Mouse (Mus musculus): Measurements from ENCODE around the gene Man1a2. TPM values are rescaled to one million over a fixed set of nuclear protein-coding genes. Genes with fewer than 3 reads are reported as not detected.

The Man1a2 gene
- polyA plus RNA-seq, 1 experiment: 6.0 TPM

- peaks cover 16% of the 10 kb centered on the region for H3K36me3 ChIP-seq (ENCODE audit: control insufficient read depth)
- TF ChIP-seq GATA1 (IDR thresholded peaks at IDR 0.05; ENCODE audit: low read length): no peak
- no peaks in the 10 kb centered on the region for H3K9me3 ChIP-seq (ENCODE audit: control insufficient read depth, low read length)
- peaks cover 8% of the 10 kb centered on the region for H3K4me1 ChIP-seq (ENCODE audit: control insufficient read depth)
- H3K4me3 ChIP-seq (replicated peaks): no peak overlapping the region
- H3K27me3 ChIP-seq (ENCODE audit: control insufficient read depth): no peaks in the 10 kb centered on the region
Observed at GRCm38 (mm10) chr3:100558211-100558708, 127.0 kb downstream of the Man1a2 start.

DNA sequence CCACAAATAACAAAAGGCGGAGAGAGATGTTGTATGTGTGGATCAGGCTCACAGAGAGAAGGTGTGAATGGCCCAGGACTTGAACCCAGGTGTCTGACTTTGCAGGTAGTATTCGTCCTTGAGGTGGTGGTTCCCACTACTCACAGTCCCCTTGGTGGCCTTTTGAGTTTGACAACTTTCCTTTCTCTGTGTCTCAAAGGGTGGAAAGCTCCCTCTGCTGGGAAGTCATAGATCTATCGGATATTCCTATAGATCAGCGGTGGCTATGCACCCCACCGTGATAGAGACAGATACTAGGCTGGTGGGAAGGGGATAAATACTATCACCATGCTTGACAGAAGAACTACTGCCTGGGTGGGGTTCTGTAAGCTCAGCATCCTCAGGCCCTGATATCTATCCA is 130.5 kb downstream of the Man1a2 start:
- Histone ChIP-seq H3K27me3 (ENCODE audit: control insufficient read depth) (no peaks in the 10 kb centered on the region; the same call in 1 of the 2 replicates), H3K9me3 (ENCODE audit: control insufficient read depth, low read length) (peaks cover 16% of the 10 kb centered on the region), H3K4me3 (replicated peaks) (no peak overlapping the region), H3K4me1 (ENCODE audit: control insufficient read depth) (peaks cover 18% of the 10 kb centered on the region), H3K36me3 (ENCODE audit: control insufficient read depth) (peaks cover 8% of the 10 kb centered on the region)
- no peak for TF ChIP-seq GATA1 (IDR thresholded peaks at IDR 0.05; ENCODE audit: low read length)
- no peak for TF ChIP-seq TAL1 (IDR thresholded peaks at IDR 0.05; ENCODE audit: low read length)

GRCm38 (mm10) chr3:100552171-100552570 is 133.1 kb downstream of the Man1a2 start:
- H3K27me3 ChIP-seq (ENCODE audit: control insufficient read depth): no peaks in the 10 kb centered on the region; the same call in 1 of the 2 replicates
- peaks cover 16% of the 10 kb centered on the region for H3K9me3 ChIP-seq (ENCODE audit: control insufficient read depth, low read length)
- TF ChIP-seq GATA1 (IDR thresholded peaks at IDR 0.05; ENCODE audit: low read length) (no peak), TAL1 (IDR thresholded peaks at IDR 0.05; ENCODE audit: low read length) (no peak)
- peaks cover 44% of the 10 kb centered on the region for H3K4me1 ChIP-seq (ENCODE audit: control insufficient read depth)
- no peak overlapping the region for H3K4me3 ChIP-seq (replicated peaks)
- peaks cover 8% of the 10 kb centered on the region for H3K36me3 ChIP-seq (ENCODE audit: control insufficient read depth)

DNA sequence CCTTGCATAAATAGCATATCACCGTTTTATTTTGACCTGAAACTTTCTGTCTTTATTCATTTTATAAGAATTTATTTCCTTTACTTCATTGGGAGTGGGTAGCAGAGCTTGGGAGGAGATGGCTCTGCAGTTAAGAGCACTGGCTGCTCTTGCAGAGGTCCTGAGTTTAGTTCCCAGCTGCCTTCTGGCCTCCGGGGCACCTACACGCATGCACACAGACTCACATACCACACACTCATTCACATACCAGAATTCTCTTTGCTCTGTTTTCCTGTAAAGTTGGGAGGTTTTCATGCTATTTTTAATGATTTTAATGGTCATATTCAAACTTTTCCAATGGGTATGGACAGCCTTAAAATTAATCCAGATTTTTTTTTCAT is 137.4 kb downstream of the Man1a2 start:
- Histone ChIP-seq H3K4me3 (replicated peaks) (peak overlapping the region; percentile 50), H3K4me1 (ENCODE audit: control insufficient read depth) (peaks cover 46% of the 10 kb centered on the region), H3K27me3 (ENCODE audit: control insufficient read depth) (peaks cover 10% of the 10 kb centered on the region), H3K9me3 (ENCODE audit: control insufficient read depth, low read length) (peaks cover 16% of the 10 kb centered on the region), H3K36me3 (ENCODE audit: control insufficient read depth) (peaks cover 8% of the 10 kb centered on the region)
- no peak for TF ChIP-seq GATA1 (IDR thresholded peaks at IDR 0.05; ENCODE audit: low read length)
- TF ChIP-seq TAL1 (IDR thresholded peaks at IDR 0.05; ENCODE audit: low read length): no peak

DNA sequence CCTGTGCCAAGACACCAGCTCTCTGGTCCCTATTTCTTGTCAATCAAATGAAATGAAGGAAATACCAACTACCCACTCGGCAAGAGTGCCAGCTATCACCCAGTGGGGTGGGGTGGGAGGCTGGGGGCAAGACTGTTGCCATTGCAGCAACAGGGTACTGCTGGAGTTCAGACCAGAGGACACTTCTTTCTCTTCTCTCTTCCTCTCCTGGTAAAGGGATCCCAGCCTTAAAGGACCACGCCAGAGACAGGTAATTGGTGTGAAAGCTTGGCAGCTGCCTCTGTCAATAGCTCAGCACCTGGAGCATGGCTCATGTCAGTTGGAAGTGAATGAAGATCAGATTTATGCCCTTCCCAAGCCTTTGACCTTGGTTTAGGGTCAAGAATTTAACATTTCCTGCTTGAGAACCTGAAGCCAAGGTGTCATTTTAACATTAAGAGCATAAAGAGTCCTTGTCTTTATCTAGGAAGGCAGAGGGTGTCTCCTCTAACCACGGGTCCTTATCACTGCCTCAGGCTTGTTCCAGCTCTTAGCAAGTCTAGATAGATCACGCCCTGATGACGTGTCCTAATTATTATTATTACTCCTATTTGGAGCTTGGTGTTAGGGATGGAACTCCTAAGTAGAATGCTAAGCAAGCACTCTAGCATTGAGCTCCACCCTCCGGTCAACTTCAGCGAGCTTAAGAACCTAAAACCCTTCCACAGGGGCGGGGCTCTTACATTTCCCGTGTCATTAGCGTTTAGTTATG is 138.0 kb downstream of the Man1a2 start:
- Histone ChIP-seq H3K4me3 (replicated peaks) (peak overlapping the region; percentile 50), H3K4me1 (ENCODE audit: control insufficient read depth) (peaks cover 46% of the 10 kb centered on the region)

DNA sequence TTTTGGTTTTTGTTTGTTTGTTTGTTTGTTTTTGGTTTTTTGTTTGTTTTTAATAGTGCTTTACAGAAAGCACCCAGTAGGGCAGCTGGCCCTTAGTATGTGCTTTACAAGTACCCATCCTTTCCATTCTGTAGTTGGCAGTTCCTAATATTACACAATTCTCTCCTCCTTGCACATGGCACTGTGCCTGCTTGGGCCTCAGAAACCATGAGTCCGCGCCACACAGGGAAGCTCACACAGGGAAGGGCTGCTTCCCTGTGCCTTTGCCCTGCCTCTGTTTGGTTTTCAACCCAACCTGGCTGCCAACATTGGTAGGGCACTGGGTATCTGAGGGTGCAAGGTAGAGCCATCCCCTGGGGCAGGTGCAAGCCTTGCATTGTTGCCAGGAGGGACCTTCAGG is 148.6 kb downstream of the Man1a2 start:
- Histone ChIP-seq H3K9me3 (ENCODE audit: control insufficient read depth, low read length) (no peaks in the 10 kb centered on the region), H3K27me3 (ENCODE audit: control insufficient read depth) (peaks cover 30% of the 10 kb centered on the region), H3K4me3 (replicated peaks) (no peak overlapping the region), H3K4me1 (ENCODE audit: control insufficient read depth) (peaks cover 26% of the 10 kb centered on the region), H3K36me3 (ENCODE audit: control insufficient read depth) (no peaks in the 10 kb centered on the region)
- TF ChIP-seq TAL1 (IDR thresholded peaks at IDR 0.05; ENCODE audit: low read length): no peak
- no peak for TF ChIP-seq GATA1 (IDR thresholded peaks at IDR 0.05; ENCODE audit: low read length)

More for the DNA sequence above, 138.0 kb downstream of the Man1a2 start:
- Histone ChIP-seq H3K36me3 (ENCODE audit: control insufficient read depth) (peaks cover 8% of the 10 kb centered on the region), H3K27me3 (ENCODE audit: control insufficient read depth) (peaks cover 13% of the 10 kb centered on the region), H3K9me3 (ENCODE audit: control insufficient read depth, low read length) (peaks cover 16% of the 10 kb centered on the region)
- peak; percentile 95 for TF ChIP-seq GATA1 (IDR thresholded peaks at IDR 0.05; ENCODE audit: low read length)
- peak; percentile 90 for TF ChIP-seq TAL1 (IDR thresholded peaks at IDR 0.05; ENCODE audit: low read length)

- Histone ChIP-seq H3K9me3 (ENCODE audit: control insufficient read depth, low read length) (no peaks in the 10 kb centered on the region), H3K27me3 (ENCODE audit: control insufficient read depth) (peaks cover 30% of the 10 kb centered on the region), H3K4me3 (replicated peaks) (no peak overlapping the region), H3K4me1 (ENCODE audit: control insufficient read depth) (peaks cover 26% of the 10 kb centered on the region), H3K36me3 (ENCODE audit: control insufficient read depth) (no peaks in the 10 kb centered on the region)
- TF ChIP-seq TAL1 (IDR thresholded peaks at IDR 0.05; ENCODE audit: low read length) (no peak), GATA1 (IDR thresholded peaks at IDR 0.05; ENCODE audit: low read length) (no peak)
Observed at GRCm38 (mm10) chr3:100535902-100536301, 149.4 kb downstream of the Man1a2 start.

DNA sequence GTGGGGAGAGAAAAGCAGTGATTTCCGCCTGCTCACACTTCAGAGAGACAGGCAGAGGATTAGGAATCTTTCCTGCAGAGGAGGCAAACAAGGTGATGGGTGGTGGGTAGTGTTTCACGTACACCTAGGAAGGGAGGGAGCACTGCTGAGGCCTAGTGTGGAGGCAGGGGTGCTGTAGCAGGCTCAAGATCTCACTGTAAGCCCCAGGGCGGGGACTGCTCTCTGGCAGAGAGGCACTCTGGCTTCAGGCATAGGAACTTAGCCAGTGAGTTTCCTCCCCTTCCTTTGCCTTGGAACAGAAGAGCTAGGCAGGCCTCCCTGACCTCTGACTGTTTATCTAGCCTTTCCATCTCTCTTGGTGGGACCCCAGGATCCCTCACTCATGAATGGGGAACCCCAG is 150.0 kb downstream of the Man1a2 start:
- TF ChIP-seq TAL1 (IDR thresholded peaks at IDR 0.05; ENCODE audit: low read length) (no peak), GATA1 (IDR thresholded peaks at IDR 0.05; ENCODE audit: low read length) (no peak)
- H3K4me3 ChIP-seq (replicated peaks): no peak overlapping the region
- no peaks in the 10 kb centered on the region for H3K36me3 ChIP-seq (ENCODE audit: control insufficient read depth)
- peaks cover 32% of the 10 kb centered on the region for H3K27me3 ChIP-seq (ENCODE audit: control insufficient read depth)
- H3K4me1 ChIP-seq (ENCODE audit: control insufficient read depth): peaks cover 26% of the 10 kb centered on the region
- H3K9me3 ChIP-seq (ENCODE audit: control insufficient read depth, low read length): no peaks in the 10 kb centered on the region

DNA sequence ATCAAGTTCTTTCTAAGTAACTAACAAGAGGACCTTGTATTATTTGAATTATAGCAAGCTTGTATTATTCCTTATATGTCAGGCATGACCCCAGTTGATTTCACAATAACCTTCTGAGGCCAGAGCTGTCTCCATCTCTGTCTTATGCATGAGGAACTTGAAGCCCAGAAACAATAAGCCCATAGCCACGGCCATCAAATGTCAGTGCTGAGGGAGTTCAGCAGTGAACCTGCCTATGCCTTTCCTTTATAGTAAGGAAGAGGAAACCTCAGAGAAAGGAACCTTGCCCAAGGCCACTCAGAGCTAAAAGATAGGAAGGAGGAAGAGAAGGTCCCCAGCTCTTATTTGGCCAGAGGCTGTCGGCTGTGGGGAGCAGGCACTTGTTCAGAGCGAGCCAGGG is 150.9 kb downstream of the Man1a2 start:
- no peak for TF ChIP-seq TAL1 (IDR thresholded peaks at IDR 0.05; ENCODE audit: low read length)
- Histone ChIP-seq H3K4me1 (ENCODE audit: control insufficient read depth) (peaks cover 26% of the 10 kb centered on the region), H3K4me3 (replicated peaks) (no peak overlapping the region)

More for the DNA sequence above, 150.9 kb downstream of the Man1a2 start:
- peaks cover 27% of the 10 kb centered on the region for H3K27me3 ChIP-seq (ENCODE audit: control insufficient read depth)
- H3K9me3 ChIP-seq (ENCODE audit: control insufficient read depth, low read length): no peaks in the 10 kb centered on the region
- H3K36me3 ChIP-seq (ENCODE audit: control insufficient read depth): no peaks in the 10 kb centered on the region
